Mouse (Mus musculus) megakaryocyte progenitor cell, adult 5-6 weeks (primary cell): ENCODE data around the gene Rpa3. TPM values are rescaled to one million over a fixed set of nuclear protein-coding genes. Genes with fewer than 3 reads are reported as not detected.

Experiments used
- ATAC-seq: replicated peaks from 2 replicates; pipeline ENCODE4 v1.8.0; 2016; ENCODE audit warnings: mild to moderate bottlenecking, moderate TSS enrichment, inconsistent platforms; ENCODE audit not compliant: poor library complexity
- total RNA-seq, 2 experiments: library from RNA; stranded (forward) in 1 of 2; stranded (reverse) in 1 of 2; fragments of 157-497, 149-512 nt in 1 of 2; fragments of 200-1000 nt in 1 of 2; gene quantifications; 2 replicates each; pipeline versions ENCODE4 v1.2.3 to v1.2.4; 2015 to 2017

The Rpa3 gene
- total RNA-seq, 2 experiments from 2014 or later: 132 to 153 TPM

DNA sequence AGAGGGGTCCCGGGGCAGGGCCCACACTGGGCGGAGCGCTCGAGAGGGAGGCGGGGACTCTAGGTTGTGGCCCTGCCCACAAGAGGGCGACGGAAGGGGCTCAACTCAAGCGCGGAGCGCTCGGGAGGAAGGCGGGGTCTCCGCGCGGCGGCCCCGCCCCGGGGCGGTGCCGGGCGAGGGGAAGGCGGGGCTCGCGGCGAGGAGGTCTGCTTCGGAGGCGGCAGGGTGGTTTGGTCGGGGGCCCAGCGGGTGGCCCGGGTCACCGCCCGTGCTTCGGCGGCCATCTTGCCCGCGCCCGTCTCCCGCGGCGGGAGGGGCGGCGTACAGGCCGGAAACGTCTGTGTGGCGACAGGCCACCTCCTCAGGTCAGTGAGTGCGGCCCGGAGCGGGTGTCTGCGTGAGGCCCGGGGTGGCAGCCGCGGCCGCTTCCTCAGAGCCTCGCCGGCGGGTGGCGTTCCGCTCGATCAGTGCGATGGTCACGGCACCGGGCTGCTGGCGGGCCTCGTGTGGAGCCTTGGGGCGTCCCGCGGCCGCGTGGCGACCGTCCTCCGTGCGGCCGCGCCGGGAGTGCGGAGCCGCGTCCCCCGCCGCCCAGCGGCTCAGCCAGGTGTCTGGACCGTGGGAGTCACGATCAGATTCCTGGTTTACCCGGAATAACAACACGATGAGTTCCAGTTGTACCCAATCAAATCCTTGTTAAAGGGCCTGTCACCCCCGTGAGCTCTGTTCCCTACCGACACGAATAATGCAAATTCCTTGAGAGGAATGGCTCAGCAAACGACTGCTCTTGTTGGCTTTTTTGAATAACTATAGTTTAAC, 49.7 kb downstream of the Rpa3 start, which contains the start of gene Mios:
Mios (plus strand) TSS at position 176 of the 819 bp plus-strand sequence.
- ATAC-seq: peak; percentile 92

Other genes with a start within 250 kb of the Rpa3 start
- gene Col28a1, start 66.6 kb downstream of the Rpa3 start, total RNA-seq (2015): not detected in 2 replicates
- gene Col28a1, start 66.6 kb downstream of the Rpa3 start, total RNA-seq (2017): not detected in 2 replicates
- gene Mios, start 50.0 kb downstream of the Rpa3 start, total RNA-seq (2015): 23.5 and 28.7 TPM in 2 replicates
- gene Mios, start 50.0 kb downstream of the Rpa3 start, total RNA-seq (2017): 24.3 and 33.6 TPM in 2 replicates
- 13.4 and 23.6 TPM in 2 replicates for gene Umad1, start 115 bp upstream of the Rpa3 start, total RNA-seq (2015)
- gene Umad1, start 115 bp upstream of the Rpa3 start, total RNA-seq (2017): 8.0 and 11.1 TPM in 2 replicates
- 5.8 and 6.4 TPM in 2 replicates for gene Gm45062, start 277 bp upstream of the Rpa3 start, total RNA-seq (2015)
- gene Gm45062, start 277 bp upstream of the Rpa3 start, total RNA-seq (2017): 4.7 and 6.8 TPM in 2 replicates